Comparison of ENCODE assay signal across 13 mouse cellular contexts in genomic region chr4:82494829-82495228, GRCm38 (mm10).
DNase-seq lines count a peak whose midpoint lies in the region; ATAC-seq and TF ChIP-seq lines count a peak whose summit lies in the region.
"Had no signal": no experiment of that assay in that cellular context is flagged by ENCODE, and none has a peak within 500 bp of the region (broad histone marks: within the 10 kb centered on the region; RNA-seq: fewer than 3 reads in every experiment).

No protein-coding gene starts in this region.

- H3K27me3 ChIP-seq in midbrain, embryonic 16.5 days (ENCODE audit: control insufficient read depth, insufficient read depth, low read depth, low read length): no peaks in the 10 kb centered on the region
- H3K27me3 ChIP-seq in midbrain, embryonic 13.5 days: no peaks in the 10 kb centered on the region
- H3K27me3 ChIP-seq in liver, postnatal 0 days (ENCODE audit: insufficient read depth, low read length): no peaks in the 10 kb centered on the region
- H3K27me3 ChIP-seq: heart, embryonic 15.5 days; neural tube, embryonic 12.5 days; stomach, embryonic 15.5 days had no signal

- TF ChIP-seq EP300 in liver, postnatal 0 days (IDR thresholded peaks at IDR 0.05; ENCODE audit: low read depth): no peak

- peak; percentile 57; the same call in 1 of the 2 replicates for ATAC-seq in midbrain, embryonic 16.5 days
- ATAC-seq in midbrain, embryonic 13.5 days: no peak
- ATAC-seq in liver, postnatal 0 days: no peak
- ATAC-seq: lung, postnatal 0 days had no signal

- H3K4me2 ChIP-seq in midbrain, embryonic 16.5 days (ENCODE audit: low read length): peak overlapping the region; percentile 28; the same call in 1 of the 2 replicates
- H3K4me2 ChIP-seq in midbrain, embryonic 13.5 days (replicated peaks): no peak overlapping the region; the same call in 1 of the 2 replicates
- no peak overlapping the region for H3K4me2 ChIP-seq in liver, postnatal 0 days (ENCODE audit: low read depth, low read length)
- H3K4me2 ChIP-seq: heart, embryonic 15.5 days; stomach, embryonic 15.5 days had no signal

- H3K36me3 ChIP-seq in midbrain, embryonic 16.5 days (ENCODE audit: control insufficient read depth, insufficient read depth, low read length): no peaks in the 10 kb centered on the region
- peaks cover 10% of the 10 kb centered on the region for H3K36me3 ChIP-seq in midbrain, embryonic 13.5 days
- no peaks in the 10 kb centered on the region; the same call in 1 of the 2 replicates for H3K36me3 ChIP-seq in liver, postnatal 0 days (replicated peaks; ENCODE audit: insufficient read depth, low read length)

- H3K4me1 ChIP-seq in midbrain, embryonic 16.5 days (ENCODE audit: control insufficient read depth, insufficient read depth, low read length): peaks cover 10% of the 10 kb centered on the region; the same call in 1 of the 2 replicates
- peaks cover 43% of the 10 kb centered on the region for H3K4me1 ChIP-seq in midbrain, embryonic 13.5 days (replicated peaks)
- peaks cover 8% of the 10 kb centered on the region; the same call in 1 of the 2 replicates for H3K4me1 ChIP-seq in liver, postnatal 0 days (ENCODE audit: insufficient read depth)

- no peak for TF ChIP-seq CTCF in liver, postnatal 0 days (IDR thresholded peaks at IDR 0.05; ENCODE audit: low read depth)

- H3K27ac ChIP-seq in midbrain, embryonic 16.5 days (ENCODE audit: low read length): peak overlapping the region; percentile 31; the same call in 1 of the 2 replicates
- no peak overlapping the region for H3K27ac ChIP-seq in midbrain, embryonic 13.5 days
- H3K27ac ChIP-seq in liver, postnatal 0 days (ENCODE audit: low read depth): no peak overlapping the region
- H3K27ac ChIP-seq: neural tube, embryonic 12.5 days; stomach, embryonic 15.5 days had no signal

- WGBS in midbrain, embryonic 16.5 days: 59% methylated on average over 10 of the region's 10 CpGs
- WGBS in midbrain, embryonic 13.5 days: 69% methylated on average over 10 of the region's 10 CpGs
- 83% methylated on average over 10 of the region's 10 CpGs for WGBS in liver, postnatal 0 days (ENCODE audit: insufficient replicate concordance)

- DNase-seq in cerebellum, adult 18-20 months: peak; percentile 52 to 57
- no peak for DNase-seq in cerebellum, adult 11 months
- DNase-seq in layer of hippocampus, postnatal 14 days (ENCODE audit: low spot score in 2 of 2): peak; percentile 82 to 97
- peak; percentile 47 for DNase-seq in right cerebral cortex, postnatal 14 days
- no peak for DNase-seq in liver, postnatal 0 days
- no peak for DNase-seq in adrenal gland, adult (ENCODE audit: inconsistent age in 2 of 2, low spot score in 1 of 2)
- DNase-seq: kidney, postnatal 4 days had no signal

- no peak overlapping the region for H3K9ac ChIP-seq in midbrain, embryonic 16.5 days (ENCODE audit: low read depth, low read length)
- no peak overlapping the region for H3K9ac ChIP-seq in midbrain, embryonic 13.5 days (replicated peaks)
- no peak overlapping the region for H3K9ac ChIP-seq in liver, postnatal 0 days (replicated peaks)
- H3K9ac ChIP-seq: heart, embryonic 15.5 days; neural tube, embryonic 12.5 days; stomach, embryonic 15.5 days had no signal

- H3K4me3 ChIP-seq in midbrain, embryonic 16.5 days (ENCODE audit: low read depth, low read length): no peak overlapping the region
- H3K4me3 ChIP-seq in midbrain, embryonic 13.5 days (replicated peaks): no peak overlapping the region
- no peak overlapping the region for H3K4me3 ChIP-seq in liver, postnatal 0 days (ENCODE audit: low read depth, low read length)
- H3K4me3 ChIP-seq: heart, embryonic 15.5 days; neural tube, embryonic 12.5 days; stomach, embryonic 15.5 days had no signal

- no peaks in the 10 kb centered on the region for H3K9me3 ChIP-seq in midbrain, embryonic 16.5 days (replicated peaks; ENCODE audit: control insufficient read depth, low read length, poor library complexity, severe bottlenecking)
- no peaks in the 10 kb centered on the region for H3K9me3 ChIP-seq in midbrain, embryonic 13.5 days
- no peaks in the 10 kb centered on the region for H3K9me3 ChIP-seq in liver, postnatal 0 days (ENCODE audit: low read length)
- H3K9me3 ChIP-seq: heart, embryonic 15.5 days; neural tube, embryonic 12.5 days; stomach, embryonic 15.5 days had no signal

Comparison
In these comparisons a context has a peak if more than half of its experiments do, and no peak if none do; other contexts are left out.
1. DNase-seq: peak in cerebellum, adult 18-20 months (2 of 2), layer of hippocampus, postnatal 14 days (2 of 2) and right cerebral cortex, postnatal 14 days (single experiment); none in cerebellum, adult 11 months (single experiment), liver, postnatal 0 days (single experiment) and adrenal gland, adult (0 of 2).